Mouse (Mus musculus): ENCODE measurements at regions not wholly inside any gene's neighbourhood (a gene's known extent, or its start where the extent isn't known, plus 50 kb on each side); places are given as distances from the start of the nearest gene placed in this dataset.

GRCm38 (mm10) chr1:40907813-40908212 lies 102.4 kb downstream of the Tmem182 start:
- DNase-seq (ENCODE audit: low spot score in 2 of 2) = no peak

- no peak for DNase-seq (ENCODE audit: low spot score in 2 of 2)
These were observed 108.2 kb downstream of the Tmem182 start for GRCm38 (mm10) chr1:40913591-40913990.

- no peak for DNase-seq (ENCODE audit: low spot score in 2 of 2)
These were observed 118.9 kb downstream of the Tmem182 start for GRCm38 (mm10) chr1:40924271-40924670.

GRCm38 (mm10) chr1:40924780-40925179 lies 119.4 kb downstream of the Tmem182 start:
- no peak for DNase-seq (ENCODE audit: low spot score in 2 of 2)

- no peak for DNase-seq (ENCODE audit: low spot score in 2 of 2)
These were observed 126.0 kb downstream of the Tmem182 start for GRCm38 (mm10) chr1:40931374-40931773.

- DNase-seq (ENCODE audit: low spot score in 2 of 2) = no peak
These were observed 131.3 kb downstream of the Tmem182 start for GRCm38 (mm10) chr1:40936729-40937128.

GRCm38 (mm10) chr1:40942751-40943150 lies 137.3 kb downstream of the Tmem182 start:
- DNase-seq (ENCODE audit: low spot score in 2 of 2) = no peak

GRCm38 (mm10) chr1:40943165-40943564 lies 137.8 kb downstream of the Tmem182 start:
- DNase-seq (ENCODE audit: low spot score in 2 of 2) = no peak

GRCm38 (mm10) chr1:40950641-40951040 lies 145.2 kb downstream of the Tmem182 start:
- peak; percentile 4 to 24 for DNase-seq (ENCODE audit: low spot score in 2 of 2)

GRCm38 (mm10) chr1:40954720-40955163 lies 149.3 kb downstream of the Tmem182 start:
- DNase-seq (ENCODE audit: low spot score in 2 of 2) = no peak

- no peak for DNase-seq (ENCODE audit: low spot score in 2 of 2)
These were observed 162.5 kb downstream of the Tmem182 start for GRCm38 (mm10) chr1:40967768-40968504.

- DNase-seq (ENCODE audit: low spot score in 2 of 2) = no peak
These were observed 178.4 kb downstream of the Tmem182 start for GRCm38 (mm10) chr1:40983762-40984161.

GRCm38 (mm10) chr1:40993327-40993726 lies 187.9 kb downstream of the Tmem182 start:
- DNase-seq (ENCODE audit: low spot score in 2 of 2) = no peak

- peak in 1 of 2 experiments; percentile 55 for DNase-seq (ENCODE audit: low spot score in 2 of 2)
These were observed 196.0 kb downstream of the Tmem182 start for GRCm38 (mm10) chr1:41001154-41001949.

- DNase-seq (ENCODE audit: low spot score in 2 of 2) = no peak
These were observed 196.6 kb downstream of the Tmem182 start for GRCm38 (mm10) chr1:41002006-41002405.

GRCm38 (mm10) chr1:41026943-41027342 lies 221.5 kb downstream of the Tmem182 start:
- DNase-seq (ENCODE audit: low spot score in 2 of 2) = no peak

- peak; percentile 49 to 64 for DNase-seq (ENCODE audit: low spot score in 2 of 2)
These were observed 222.2 kb downstream of the Tmem182 start for GRCm38 (mm10) chr1:41027540-41027978.

GRCm38 (mm10) chr1:41028021-41028420 lies 222.6 kb downstream of the Tmem182 start:
- DNase-seq (ENCODE audit: low spot score in 2 of 2) = no peak

- no peak for DNase-seq (ENCODE audit: low spot score in 2 of 2)
These were observed 229.9 kb downstream of the Tmem182 start for GRCm38 (mm10) chr1:41035085-41035880.

GRCm38 (mm10) chr1:41036940-41037339 lies 231.5 kb downstream of the Tmem182 start:
- DNase-seq (ENCODE audit: low spot score in 2 of 2) = no peak

- no peak for DNase-seq (ENCODE audit: low spot score in 2 of 2)
These were observed 249.1 kb downstream of the Tmem182 start for GRCm38 (mm10) chr1:41054426-41054955.

- DNase-seq (ENCODE audit: low spot score in 2 of 2) = no peak
These were observed 250.4 kb downstream of the Tmem182 start for GRCm38 (mm10) chr1:41055761-41056160.

All from left cerebral cortex, adult 9 months (tissue).